ENCODE assay signal across 8 mouse cellular contexts in genomic region chr5:123393786-123394302, GRCm38 (mm10). TPM values are rescaled to one million over a fixed set of nuclear protein-coding genes. Genes with fewer than 3 reads are reported as not detected.
DNase-seq lines count a peak whose midpoint lies in the region; ATAC-seq and TF ChIP-seq lines count a peak whose summit lies in the region.

No protein-coding gene starts in this region.

- no peaks in the 10 kb centered on the region for H3K36me3 ChIP-seq in liver, adult 2 months (ENCODE audit: control insufficient read depth, insufficient read depth, low read length)
- H3K36me3 ChIP-seq in embryonic facial prominence, embryonic 11.5 days (replicated peaks; ENCODE audit: control insufficient read depth, insufficient read depth, low read depth, low read length), result no peaks in the 10 kb centered on the region
- no peaks in the 10 kb centered on the region for H3K36me3 ChIP-seq in myocyte (ENCODE audit: control insufficient read depth, insufficient read depth)

- peaks cover 4% of the 10 kb centered on the region; the same call in 1 of the 2 replicates for H3K79me2 ChIP-seq in liver, adult 2 months (ENCODE audit: control insufficient read depth, insufficient read depth, low read length)
- peaks cover 13% of the 10 kb centered on the region for H3K79me2 ChIP-seq in myocyte (ENCODE audit: control insufficient read depth, insufficient read depth)

- TF ChIP-seq POLR2A in liver, adult 2 months (IDR thresholded peaks at IDR 0.05; ENCODE audit: extremely low read depth, insufficient read depth, low read length), result no peak
- TF ChIP-seq POLR2A in myocyte (IDR thresholded peaks at IDR 0.05; ENCODE audit: insufficient read length, low read depth), result no peak

- no peak for TF ChIP-seq CTCF in liver, adult 2 months (IDR thresholded peaks at IDR 0.05; ENCODE audit: low read depth, low read length)

- no peak overlapping the region for H3K9ac ChIP-seq in liver, adult 2 months (ENCODE audit: low read depth, low read length)
- peak overlapping the region; percentile 51 for H3K9ac ChIP-seq in embryonic facial prominence, embryonic 11.5 days (replicated peaks; ENCODE audit: low read length)

- WGBS in liver, adult 2 months, result 48% methylated on average over 5 of the region's 5 CpGs
- WGBS in embryonic facial prominence, embryonic 11.5 days, result 30% methylated on average over 5 of the region's 5 CpGs

- H3K4me1 ChIP-seq in liver, adult 2 months (ENCODE audit: control insufficient read depth, insufficient read depth, low read length), result peaks cover 3% of the 10 kb centered on the region
- no peaks in the 10 kb centered on the region; the same call in 1 of the 2 replicates for H3K4me1 ChIP-seq in embryonic facial prominence, embryonic 11.5 days (ENCODE audit: control insufficient read depth, insufficient read depth, low read length)

- peak overlapping the region; percentile 62 for H3K4me2 ChIP-seq in embryonic facial prominence, embryonic 11.5 days (ENCODE audit: low read depth, low read length)
- H3K4me2 ChIP-seq in myocyte (ENCODE audit: low read depth), result peak overlapping the region; percentile 99

- no peak overlapping the region for H3ac ChIP-seq in myocyte (ENCODE audit: control insufficient read depth, insufficient read length)

- H3K27me3 ChIP-seq in liver, adult 2 months (ENCODE audit: control insufficient read depth, insufficient read depth, low read length), result no peaks in the 10 kb centered on the region
- no peaks in the 10 kb centered on the region for H3K27me3 ChIP-seq in embryonic facial prominence, embryonic 11.5 days (ENCODE audit: control insufficient read depth, insufficient read depth, low read length)
- H3K27me3 ChIP-seq in myocyte (ENCODE audit: control insufficient read depth, insufficient read depth, insufficient read length), result no peaks in the 10 kb centered on the region

- ATAC-seq in embryonic facial prominence, embryonic 11.5 days (replicated peaks; ENCODE audit: insufficient number of reproducible peaks, low FRiP score, low TSS enrichment, low read depth), result peak; percentile 1; the same call in 1 of the 2 replicates
- peak; percentile 13 for ATAC-seq in inflammation-experienced regulatory T-cells, adult 6 months

- no peak for DNase-seq in liver, adult 2 months (ENCODE audit: extremely low read depth, low read depth, low spot score)
- DNase-seq in liver, result no peak
- DNase-seq in embryonic facial prominence, embryonic 11.5 days (ENCODE audit: low spot score), result no peak
- DNase-seq in urinary bladder, postnatal 14 days (ENCODE audit: low spot score), result no peak
- DNase-seq in adrenal gland, postnatal 10 days, result no peak
- DNase-seq in thymus, postnatal 14 days, result no peak

- peak overlapping the region; percentile 25; the same call in 1 of the 2 replicates for H3K27ac ChIP-seq in liver, adult 2 months (replicated peaks; ENCODE audit: insufficient read depth, low read depth, low read length)
- H3K27ac ChIP-seq in embryonic facial prominence, embryonic 11.5 days (replicated peaks; ENCODE audit: low read depth, low read length), result no peak overlapping the region

- H3K9me3 ChIP-seq in embryonic facial prominence, embryonic 11.5 days (replicated peaks; ENCODE audit: control insufficient read depth, low read length), result no peaks in the 10 kb centered on the region

- H3K4me3 ChIP-seq in liver, adult 2 months (ENCODE audit: insufficient read depth, low read depth, low read length), result peak overlapping the region; percentile 73; the same call in 1 of the 2 replicates
- peak overlapping the region; percentile 86 for H3K4me3 ChIP-seq in embryonic facial prominence, embryonic 11.5 days (ENCODE audit: low read depth, low read length)
- peak overlapping the region; percentile 68 for H3K4me3 ChIP-seq in myocyte

TF ChIP-seq in myocyte, 11 proteins besides CTCF, POLR2A, EP300 and RAD21:
- TF ChIP-seq E2F4 (IDR thresholded peaks at IDR 0.05; ENCODE audit: insufficient read depth), result no peak
- no peak for TF ChIP-seq USF1 (IDR thresholded peaks at IDR 0.05; ENCODE audit: low read depth)
- TF ChIP-seq CEBPB (IDR thresholded peaks at IDR 0.05; ENCODE audit: insufficient read depth, poor library complexity, severe bottlenecking), result no peak
- no peak for TF ChIP-seq MYOD1 (IDR thresholded peaks at IDR 0.05; ENCODE audit: control insufficient read depth in 1 of 3, insufficient read length in 2 of 3, low read depth in 2 of 3)
- no peak for TF ChIP-seq REST (IDR thresholded peaks at IDR 0.05; ENCODE audit: insufficient read depth, insufficient read length)
- no peak for TF ChIP-seq MAX (IDR thresholded peaks at IDR 0.05; ENCODE audit: low read depth)

RNA-seq across cellular contexts. Expression of gene Mlxip, which starts 0.8 kb away (rescaled TPM):
- total RNA-seq in liver, adult 2 months (2014; rRNA removed), result 2.0 and 2.7 TPM in 2 replicates
- polyA plus RNA-seq in liver, adult 2 months (2012; rRNA removed), result 3.6 and 5.1 TPM in 2 replicates
- 13.9 and 14.0 TPM in 2 replicates for polyA plus RNA-seq in embryonic facial prominence, embryonic 11.5 days (2014; fragmentation: Nextera tagmentation; extraction: Ambion mirVana)
- polyA plus RNA-seq in inflammation-experienced regulatory T-cells, adult 6 months (2017; shearing (Covaris generic)), result 10 to 100 TPM; 11.3 to 26.3 (median 18.1) TPM
- 6.0 TPM for polyA plus RNA-seq in myocyte (2012; fragmentation: generic; extraction: Trizol)
- total RNA-seq in adrenal gland, postnatal 10 days (2021), result 10 to 100 TPM; 24.4 to 27.8 TPM

RNA-seq across cellular contexts. Expression of gene Bcl7a, which starts 50.2 kb away (rescaled TPM):
- 3.0 and 4.0 TPM in 2 replicates for total RNA-seq in liver, adult 2 months (2014; rRNA removed)
- 3.0 and 3.8 TPM in 2 replicates for polyA plus RNA-seq in liver, adult 2 months (2012; rRNA removed)
- 39.0 and 39.5 TPM in 2 replicates for polyA plus RNA-seq in embryonic facial prominence, embryonic 11.5 days (2014; fragmentation: Nextera tagmentation; extraction: Ambion mirVana)
- 10 to 100 TPM in 1 of 3 experiments, 1 to 10 TPM in 2; 3.4 to 13.1 (median 6.7) TPM for polyA plus RNA-seq in inflammation-experienced regulatory T-cells, adult 6 months (2017; shearing (Covaris generic))
- polyA plus RNA-seq in myocyte (2012; fragmentation: generic; extraction: Trizol), result 3.6 TPM
- total RNA-seq in adrenal gland, postnatal 10 days (2021), result 10 to 100 TPM; 14.1 to 20.6 TPM
